Mouse (Mus musculus) Patski (cell line): Measurements from ENCODE around the gene Tns2. TPM values are rescaled to one million over a fixed set of nuclear protein-coding genes. Genes with fewer than 3 reads are reported as not detected.

Experiments
- ATAC-seq: fragments of 100-300 bp; one replicate; pipeline ENCODE4 v1.8.0; 2021
- CTCF ChIA-PET: fragments of 350-600 bp; sonication (Branson Sonifier 250); formaldehyde crosslinking; loops from one replicate; lab custom pipeline; 2022; ENCODE audit warnings: inconsistent platforms; lab: Charles Lee
- POLR2A ChIA-PET: fragments of 350-600 bp; sonication (Branson Sonifier 250); formaldehyde crosslinking; loops from one replicate; lab custom pipeline; 2022; ENCODE audit warnings: antibody characterized with exemption, inconsistent platforms; lab: Charles Lee
- DNase-seq: peaks from one replicate; pipeline ENCODE4 v3.0.0-alpha.2; 2011; ENCODE audit warnings: low read depth, low spot score
- H3K27me3 ChIP-seq: fragments of 371-371 bp; one replicate; pipeline ENCODE4 v1.5.1; 2021
- CTCF ChIP-seq: fragments of 100-300 bp; IDR thresholded peaks from one replicate; pipeline ENCODE4 v1.5.1; 2021
- in situ Hi-C: fragments of 300-500 bp; cut with MboI; formaldehyde crosslinking; loops from 3 replicates; pipeline ENCODE4 v1.11.1; 2018; ENCODE audit warnings: low pct_unique_long_range_greater_than_20kb, mixed read lengths
- polyA plus RNA-seq: library from polyadenylated mRNA; unstranded; gene quantifications from one replicate; pipeline ENCODE4 v1.2.3, GENCODE M21; 2021

The Tns2 gene
- polyA plus RNA-seq, 1 experiment from 2014 or later, result 53.6 TPM

DNA sequence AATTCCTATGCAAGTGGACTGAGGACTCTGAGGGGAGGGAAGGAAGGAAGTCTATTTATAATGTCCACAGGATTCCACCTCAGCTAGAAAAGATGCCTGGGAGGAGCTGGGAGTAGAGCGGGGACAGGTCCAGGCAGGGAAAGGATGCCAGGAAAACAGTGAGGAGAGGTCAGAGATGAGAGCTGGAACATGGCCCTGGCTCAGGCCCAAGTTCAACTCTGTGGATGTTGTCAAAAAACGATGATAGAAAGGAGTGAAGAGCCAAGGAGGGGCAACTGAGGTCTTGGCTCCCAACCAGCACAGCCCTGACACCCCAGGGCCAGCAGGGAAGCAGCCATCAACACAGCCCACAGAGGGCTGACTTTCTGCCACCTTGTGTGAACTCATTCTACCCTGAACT lies 26.1 kb downstream of the Tns2 start:
- no peak for ATAC-seq
- CTCF ChIA-PET, result interaction anchor here (1.3 to 1.7 kb wide), 2 partner anchors 10 to 12 kb away, joined by 3 to 6 read pairs; no protein-coding TSS in a partner anchor
- DNase-seq, result no peak

GRCm38 (mm10) chr15:102133314-102133713 lies 33.1 kb downstream of the Tns2 start:
- TF ChIP-seq CTCF, result no peak
- in situ Hi-C loops, result no loop called here
- H3K27me3 ChIP-seq, result no peaks in the 10 kb centered on the region
- CTCF ChIA-PET, result no interaction called here
- DNase-seq (no peak), ATAC-seq (no peak)
- POLR2A ChIA-PET, result no interaction called here

More for the DNA sequence above, 26.1 kb downstream of the Tns2 start:
- no peak for TF ChIP-seq CTCF
- in situ Hi-C loops, result no loop called here
- POLR2A ChIA-PET, result interaction anchor here (0.9 to 1.2 kb wide), 3 partner anchors 11 to 22 kb away, joined by 3 to 16 read pairs (median 3); no protein-coding TSS in a partner anchor
- H3K27me3 ChIP-seq, result no peaks in the 10 kb centered on the region

DNA sequence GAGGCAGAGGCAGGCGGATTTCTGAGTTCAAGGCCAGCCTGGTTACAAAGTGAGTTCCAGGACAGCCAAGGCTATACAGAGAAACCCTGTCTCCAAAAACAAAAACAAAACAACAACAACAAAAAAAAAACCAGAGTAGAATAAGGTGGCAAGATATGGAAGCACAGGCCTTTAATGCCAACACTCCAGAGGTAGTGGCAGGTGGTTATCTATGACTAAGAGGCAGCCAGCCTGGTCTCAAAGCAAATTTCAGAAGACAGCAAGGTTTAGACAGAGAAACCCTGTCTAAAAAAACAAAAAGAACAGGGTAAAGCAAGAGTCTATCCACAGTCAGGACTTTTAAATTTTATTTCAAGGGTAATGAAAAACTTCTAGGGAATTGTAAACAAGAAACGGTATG lies 34.5 kb downstream of the Tns2 start:
- in situ Hi-C loops, result no loop called here
- ChIA-PET CTCF (no interaction called here), POLR2A (no interaction called here)
- no peaks in the 10 kb centered on the region for H3K27me3 ChIP-seq
- no peak for DNase-seq
- ATAC-seq, result no peak
- TF ChIP-seq CTCF, result no peak

DNA sequence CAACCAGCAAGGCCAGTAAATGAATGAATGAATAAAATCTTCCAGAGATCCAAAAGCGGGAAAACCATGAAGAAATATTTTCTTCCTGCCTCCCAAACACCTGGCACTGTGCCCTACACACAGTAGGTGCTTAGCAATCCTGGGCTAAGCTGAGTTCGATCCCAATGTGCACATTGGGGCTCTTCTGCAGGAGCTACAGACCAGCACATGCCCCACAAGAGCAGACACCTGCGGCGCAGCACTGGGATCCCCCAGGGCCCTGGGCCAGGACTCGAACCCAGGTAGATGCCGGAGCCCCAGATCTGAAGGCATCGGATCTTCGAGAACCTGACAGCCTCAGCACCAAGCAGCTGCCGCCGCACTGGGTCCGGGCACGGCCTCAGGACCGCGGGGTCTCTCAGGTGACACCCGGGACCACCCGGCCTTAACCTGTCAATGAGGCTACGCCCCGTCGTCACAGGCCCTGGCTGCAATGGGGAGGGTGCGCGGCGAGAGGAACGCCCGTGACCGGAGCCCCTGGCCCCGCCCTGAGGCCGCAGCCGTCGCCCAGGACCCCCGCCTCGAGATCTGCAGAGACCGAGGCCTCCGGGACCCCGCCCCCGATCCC lies 35.4 kb downstream of the Tns2 start:
- no peak for TF ChIP-seq CTCF
- in situ Hi-C loops, result no loop called here
- ChIA-PET CTCF (interaction anchor here (0.6 to 1.2 kb wide), 4 partner anchors 18 to 89 kb away, joined by 3 read pairs; no protein-coding TSS in a partner anchor), POLR2A (no interaction called here)
- peak; percentile 5 for ATAC-seq
- no peaks in the 10 kb centered on the region for H3K27me3 ChIP-seq
- no peak for DNase-seq

- POLR2A ChIA-PET, result interaction anchor here (0.6 to 1.0 kb wide), 2 partner anchors 9 to 24 kb away, joined by 4 to 5 read pairs; no protein-coding TSS in a partner anchor
- ATAC-seq (peak; percentile 99), DNase-seq (peak; percentile 69)
- H3K27me3 ChIP-seq, result no peaks in the 10 kb centered on the region
- in situ Hi-C loops, result no loop called here
- no peak for TF ChIP-seq CTCF
- CTCF ChIA-PET, result interaction anchor here (0.6 to 1.4 kb wide), 5 partner anchors 12 to 89 kb away, joined by 3 to 5 read pairs (median 3); no protein-coding TSS in a partner anchor
Observed at GRCm38 (mm10) chr15:102136129-102136758, 36.0 kb downstream of the Tns2 start, which contains the start of gene Spryd3. Gene Spryd3 (minus strand): TSS chr15:102136234.

GRCm38 (mm10) chr15:102141120-102141519 lies 40.9 kb downstream of the Tns2 start:
- POLR2A ChIA-PET, result interaction anchor here (0.6 to 1.2 kb wide), 3 partner anchors 12 to 144 kb away, joined by 4 to 6 read pairs (median 4); no protein-coding TSS in a partner anchor
- H3K27me3 ChIP-seq, result no peaks in the 10 kb centered on the region
- ATAC-seq (no peak), DNase-seq (no peak)
- TF ChIP-seq CTCF, result no peak
- CTCF ChIA-PET, result no interaction called here
- in situ Hi-C loops, result no loop called here

GRCm38 (mm10) chr15:102142914-102143912 lies 43.0 kb downstream of the Tns2 start:
- POLR2A ChIA-PET, result no interaction called here
- DNase-seq (no peak), ATAC-seq (no peak)

GRCm38 (mm10) chr15:102144274-102144711 lies 44.1 kb downstream of the Tns2 start, which contains the start of gene Igfbp6:
Gene Igfbp6 (plus strand): TSS chr15:102144362.
- POLR2A ChIA-PET, result interaction anchor here (1.7 kb wide), 1 partner anchor 8 kb away, joined by 4 read pairs; no protein-coding TSS in a partner anchor
- DNase-seq (no peak), ATAC-seq (no peak)
- CTCF ChIA-PET, result interaction anchor here (1.6 kb wide), 1 partner anchor 21 kb away, joined by 3 read pairs; no protein-coding TSS in a partner anchor
- H3K27me3 ChIP-seq, result no peaks in the 10 kb centered on the region
- no peak for TF ChIP-seq CTCF
- in situ Hi-C loops, result no loop called here

More at GRCm38 (mm10) chr15:102142914-102143912, 43.0 kb downstream of the Tns2 start:
- CTCF ChIA-PET, result interaction anchor here (0.7 to 1.6 kb wide), 2 partner anchors 22 to 35 kb away, joined by 3 read pairs; no protein-coding TSS in a partner anchor
- no peaks in the 10 kb centered on the region for H3K27me3 ChIP-seq
- in situ Hi-C loops, result no loop called here
- TF ChIP-seq CTCF, result no peak

- POLR2A ChIA-PET, result interaction anchor here (1.7 kb wide), 1 partner anchor 8 kb away, joined by 4 read pairs; no protein-coding TSS in a partner anchor
- in situ Hi-C loops, result no loop called here
- DNase-seq (no peak), ATAC-seq (no peak)
- TF ChIP-seq CTCF, result no peak
- H3K27me3 ChIP-seq, result no peaks in the 10 kb centered on the region
- CTCF ChIA-PET, result interaction anchor here (1.3 kb wide), 1 partner anchor 65 kb away, joined by 3 read pairs; no protein-coding TSS in a partner anchor
Observed at GRCm38 (mm10) chr15:102144726-102145125, 44.5 kb downstream of the Tns2 start.
